Mouse (Mus musculus): ENCODE data around the gene Smarca4. TPM values are rescaled to one million over a fixed set of nuclear protein-coding genes. Genes with fewer than 3 reads are reported as not detected.
"Not testable (repeated sequence)": the region's sequence is repeated elsewhere in the genome, so short reads cannot be mapped to it uniquely, and the experiment has no call there.

The Smarca4 gene
- polyA plus RNA-seq, 1 experiment from 2014 or later = 136 TPM

GRCm38 (mm10) chr9:21694071-21694470, 78.1 kb downstream of the Smarca4 start:
- Histone ChIP-seq H3K9ac (ENCODE audit: low read length) (no peak overlapping the region), H3K9me3 (ENCODE audit: control insufficient read depth, low read length) (no peaks in the 10 kb centered on the region), H3K27me3 (ENCODE audit: control insufficient read depth, insufficient read depth, low read length) (no peaks in the 10 kb centered on the region), H3K4me1 (ENCODE audit: control insufficient read depth, insufficient read depth, low read length) (no peaks in the 10 kb centered on the region), H3K4me3 (ENCODE audit: low read depth, low read length) (no peak overlapping the region), H3K27ac (ENCODE audit: low read depth, low read length) (no peak overlapping the region), H3K36me3 (ENCODE audit: control insufficient read depth, insufficient read depth, low read length) (peaks cover 22% of the 10 kb centered on the region), H3K4me2 (no peak overlapping the region)
- DNase-seq (ENCODE audit: low spot score, missing footprints) (no peak), ATAC-seq (ENCODE audit: low FRiP score) (no peak)

GRCm38 (mm10) chr9:21695229-21695792, 79.3 kb downstream of the Smarca4 start:
- no peaks in the 10 kb centered on the region for H3K9me3 ChIP-seq (ENCODE audit: control insufficient read depth, low read length)
- H3K4me2 ChIP-seq = no peak overlapping the region
- no peak overlapping the region for H3K9ac ChIP-seq (ENCODE audit: low read length)
- 91% methylated on average over 5 of the region's 5 CpGs for WGBS
- ATAC-seq (ENCODE audit: low FRiP score) (no peak), DNase-seq (ENCODE audit: low spot score, missing footprints) (no peak)
- peaks cover 21% of the 10 kb centered on the region for H3K36me3 ChIP-seq (ENCODE audit: control insufficient read depth, insufficient read depth, low read length)
- no peak overlapping the region for H3K27ac ChIP-seq (ENCODE audit: low read depth, low read length)
- H3K27me3 ChIP-seq (ENCODE audit: control insufficient read depth, insufficient read depth, low read length) = no peaks in the 10 kb centered on the region
- H3K4me3 ChIP-seq (ENCODE audit: low read depth, low read length) = no peak overlapping the region
- H3K4me1 ChIP-seq (ENCODE audit: control insufficient read depth, insufficient read depth, low read length) = no peaks in the 10 kb centered on the region

- WGBS = 86% methylated on average over 6 of the region's 6 CpGs
- Histone ChIP-seq H3K36me3 (ENCODE audit: control insufficient read depth, insufficient read depth, low read length) (peaks cover 22% of the 10 kb centered on the region), H3K27ac (ENCODE audit: low read depth, low read length) (no peak overlapping the region), H3K4me3 (ENCODE audit: low read depth, low read length) (no peak overlapping the region), H3K9me3 (ENCODE audit: control insufficient read depth, low read length) (no peaks in the 10 kb centered on the region), H3K9ac (ENCODE audit: low read length) (no peak overlapping the region), H3K4me1 (ENCODE audit: control insufficient read depth, insufficient read depth, low read length) (no peaks in the 10 kb centered on the region), H3K27me3 (ENCODE audit: control insufficient read depth, insufficient read depth, low read length) (no peaks in the 10 kb centered on the region), H3K4me2 (no peak overlapping the region)
- ATAC-seq (ENCODE audit: low FRiP score) = no peak
- DNase-seq (ENCODE audit: low spot score, missing footprints) = no peak
Measured at GRCm38 (mm10) chr9:21697121-21697520, 81.2 kb downstream of the Smarca4 start.

- H3K4me3 ChIP-seq (ENCODE audit: low read depth, low read length); H3K4me2 ChIP-seq; H3K27me3 ChIP-seq (ENCODE audit: control insufficient read depth, insufficient read depth, low read length); H3K27ac ChIP-seq (ENCODE audit: low read depth, low read length); H3K9ac ChIP-seq (ENCODE audit: low read length); ATAC-seq (ENCODE audit: low FRiP score); DNase-seq (ENCODE audit: low spot score, missing footprints); H3K4me1 ChIP-seq (ENCODE audit: control insufficient read depth, insufficient read depth, low read length); H3K9me3 ChIP-seq (ENCODE audit: control insufficient read depth, low read length): not testable (repeated sequence)
- WGBS = 91% methylated on average over 6 of the region's 6 CpGs
- peaks cover 34% of the 10 kb centered on the region for H3K36me3 ChIP-seq (ENCODE audit: control insufficient read depth, insufficient read depth, low read length)
Measured at GRCm38 (mm10) chr9:21699280-21699679, 83.3 kb downstream of the Smarca4 start.

- DNase-seq (ENCODE audit: low spot score, missing footprints) = no peak
- 95% methylated on average over 14 of the region's 14 CpGs for WGBS
- H3K36me3 ChIP-seq (ENCODE audit: control insufficient read depth, insufficient read depth, low read length) = peaks cover 34% of the 10 kb centered on the region
Measured at GRCm38 (mm10) chr9:21701091-21701490, 85.1 kb downstream of the Smarca4 start.

GRCm38 (mm10) chr9:21703494-21703893, 87.5 kb downstream of the Smarca4 start:
- Histone ChIP-seq H3K9ac (ENCODE audit: low read length) (no peak overlapping the region), H3K36me3 (ENCODE audit: control insufficient read depth, insufficient read depth, low read length) (peaks cover 40% of the 10 kb centered on the region), H3K4me1 (ENCODE audit: control insufficient read depth, insufficient read depth, low read length) (no peaks in the 10 kb centered on the region), H3K4me2 (no peak overlapping the region), H3K9me3 (ENCODE audit: control insufficient read depth, low read length) (no peaks in the 10 kb centered on the region), H3K4me3 (ENCODE audit: low read depth, low read length) (no peak overlapping the region), H3K27ac (ENCODE audit: low read depth, low read length) (no peak overlapping the region), H3K27me3 (ENCODE audit: control insufficient read depth, insufficient read depth, low read length) (no peaks in the 10 kb centered on the region)
- no peak for DNase-seq (ENCODE audit: low spot score, missing footprints)
- WGBS = 95% methylated on average over 7 of the region's 7 CpGs
- no peak for ATAC-seq (ENCODE audit: low FRiP score)

More at GRCm38 (mm10) chr9:21701091-21701490, 85.1 kb downstream of the Smarca4 start:
- Histone ChIP-seq H3K27ac (ENCODE audit: low read depth, low read length) (no peak overlapping the region), H3K4me1 (ENCODE audit: control insufficient read depth, insufficient read depth, low read length) (no peaks in the 10 kb centered on the region), H3K9ac (ENCODE audit: low read length) (no peak overlapping the region), H3K27me3 (ENCODE audit: control insufficient read depth, insufficient read depth, low read length) (no peaks in the 10 kb centered on the region), H3K4me2 (no peak overlapping the region), H3K9me3 (ENCODE audit: control insufficient read depth, low read length) (no peaks in the 10 kb centered on the region), H3K4me3 (ENCODE audit: low read depth, low read length) (no peak overlapping the region)
- ATAC-seq (ENCODE audit: low FRiP score) = no peak

GRCm38 (mm10) chr9:21706085-21706484, 90.1 kb downstream of the Smarca4 start:
- no peaks in the 10 kb centered on the region for H3K27me3 ChIP-seq (ENCODE audit: control insufficient read depth, insufficient read depth, low read length)
- no peak for ATAC-seq (ENCODE audit: low FRiP score)
- no peak overlapping the region for H3K4me3 ChIP-seq (ENCODE audit: low read depth, low read length)
- H3K9ac ChIP-seq (ENCODE audit: low read length) = no peak overlapping the region
- H3K4me2 ChIP-seq = no peak overlapping the region
- no peaks in the 10 kb centered on the region for H3K4me1 ChIP-seq (ENCODE audit: control insufficient read depth, insufficient read depth, low read length)
- WGBS = 82% methylated on average over 4 of the region's 4 CpGs
- no peaks in the 10 kb centered on the region for H3K9me3 ChIP-seq (ENCODE audit: control insufficient read depth, low read length)
- H3K36me3 ChIP-seq (ENCODE audit: control insufficient read depth, insufficient read depth, low read length) = peaks cover 32% of the 10 kb centered on the region
- DNase-seq (ENCODE audit: low spot score, missing footprints) = no peak
- H3K27ac ChIP-seq (ENCODE audit: low read depth, low read length) = no peak overlapping the region

GRCm38 (mm10) chr9:21706586-21707265, 90.8 kb downstream of the Smarca4 start:
- WGBS = 89% methylated on average over 8 of the region's 8 CpGs

GRCm38 (mm10) chr9:21709340-21709739, 93.4 kb downstream of the Smarca4 start:
- no peak for ATAC-seq (ENCODE audit: low FRiP score)
- 93% methylated on average over 3 of the region's 3 CpGs for WGBS
- Histone ChIP-seq H3K4me2 (no peak overlapping the region), H3K27me3 (ENCODE audit: control insufficient read depth, insufficient read depth, low read length) (no peaks in the 10 kb centered on the region), H3K4me3 (ENCODE audit: low read depth, low read length) (no peak overlapping the region), H3K9ac (ENCODE audit: low read length) (no peak overlapping the region), H3K4me1 (ENCODE audit: control insufficient read depth, insufficient read depth, low read length) (no peaks in the 10 kb centered on the region), H3K9me3 (ENCODE audit: control insufficient read depth, low read length) (no peaks in the 10 kb centered on the region), H3K36me3 (ENCODE audit: control insufficient read depth, insufficient read depth, low read length) (peaks cover 10% of the 10 kb centered on the region), H3K27ac (ENCODE audit: low read depth, low read length) (no peak overlapping the region)
- DNase-seq (ENCODE audit: low spot score, missing footprints) = no peak

More at GRCm38 (mm10) chr9:21706586-21707265, 90.8 kb downstream of the Smarca4 start:
- H3K4me3 ChIP-seq (ENCODE audit: low read depth, low read length) = no peak overlapping the region
- no peak for ATAC-seq (ENCODE audit: low FRiP score)
- no peak overlapping the region for H3K4me2 ChIP-seq
- H3K9me3 ChIP-seq (ENCODE audit: control insufficient read depth, low read length) = no peaks in the 10 kb centered on the region
- no peak overlapping the region for H3K27ac ChIP-seq (ENCODE audit: low read depth, low read length)
- no peak overlapping the region for H3K9ac ChIP-seq (ENCODE audit: low read length)
- peaks cover 28% of the 10 kb centered on the region for H3K36me3 ChIP-seq (ENCODE audit: control insufficient read depth, insufficient read depth, low read length)
- H3K4me1 ChIP-seq (ENCODE audit: control insufficient read depth, insufficient read depth, low read length) = no peaks in the 10 kb centered on the region
- DNase-seq (ENCODE audit: low spot score, missing footprints) = no peak
- H3K27me3 ChIP-seq (ENCODE audit: control insufficient read depth, insufficient read depth, low read length) = no peaks in the 10 kb centered on the region

All from midbrain, embryonic 11.5 days (tissue).